Mouse (Mus musculus): ENCODE measurements at regions not wholly inside any gene's neighbourhood (a gene's known extent, or its start where the extent isn't known, plus 50 kb on each side); places are given as distances from the start of the nearest gene placed in this dataset.
"Not testable (repeated sequence)": the region's sequence is repeated elsewhere in the genome, so short reads cannot be mapped to it uniquely, and the experiment has no call there.

GRCm38 (mm10) chr10:16171251-16171650, 1453.2 kb upstream of the Gje1 start:
- DNase-seq (ENCODE audit: low read depth, low spot score), result no peak

- not testable (repeated sequence) for DNase-seq (ENCODE audit: low read depth, low spot score)
Observed at GRCm38 (mm10) chr10:16159542-16159941, 1441.5 kb upstream of the Gje1 start.

- DNase-seq (ENCODE audit: low read depth, low spot score), result no peak
Observed at GRCm38 (mm10) chr10:16158445-16158844, 1440.4 kb upstream of the Gje1 start.

GRCm38 (mm10) chr10:16156954-16157353, 1438.9 kb upstream of the Gje1 start:
- DNase-seq (ENCODE audit: low read depth, low spot score), result no peak

GRCm38 (mm10) chr10:16148991-16149390, 1431.0 kb upstream of the Gje1 start:
- no peak for DNase-seq (ENCODE audit: low read depth, low spot score)

- DNase-seq (ENCODE audit: low read depth, low spot score), result no peak
Observed at GRCm38 (mm10) chr10:16145397-16145796, 1427.4 kb upstream of the Gje1 start.

- no peak for DNase-seq (ENCODE audit: low read depth, low spot score)
Observed at GRCm38 (mm10) chr10:16123902-16124301, 1405.9 kb upstream of the Gje1 start.

GRCm38 (mm10) chr10:16088210-16088609, 1370.2 kb upstream of the Gje1 start:
- DNase-seq (ENCODE audit: low read depth, low spot score), result peak; percentile 2

- DNase-seq (ENCODE audit: low read depth, low spot score), result no peak
Observed at GRCm38 (mm10) chr10:16053008-16053407, 1335.0 kb upstream of the Gje1 start.

GRCm38 (mm10) chr10:16052463-16052889, 1334.5 kb upstream of the Gje1 start:
- no peak for DNase-seq (ENCODE audit: low read depth, low spot score)

GRCm38 (mm10) chr10:16036255-16036654, 1318.2 kb upstream of the Gje1 start:
- no peak for DNase-seq (ENCODE audit: low read depth, low spot score)

GRCm38 (mm10) chr10:16033096-16033495, 1315.1 kb upstream of the Gje1 start:
- no peak for DNase-seq (ENCODE audit: low read depth, low spot score)

- DNase-seq (ENCODE audit: low read depth, low spot score), result no peak
Observed at GRCm38 (mm10) chr10:16030802-16031201, 1312.8 kb upstream of the Gje1 start.

GRCm38 (mm10) chr10:16014806-16015205, 1296.8 kb upstream of the Gje1 start:
- DNase-seq (ENCODE audit: low read depth, low spot score), result no peak

- DNase-seq (ENCODE audit: low read depth, low spot score), result no peak
Observed at GRCm38 (mm10) chr10:16001246-16001645, 1283.2 kb upstream of the Gje1 start.

GRCm38 (mm10) chr10:15993275-15993674, 1275.3 kb upstream of the Gje1 start:
- DNase-seq (ENCODE audit: low read depth, low spot score), result no peak
